Mouse (Mus musculus) NIH3T3 (cell line): ENCODE data around the gene Hapln2.
A peak's percentile ranks its signal among the peaks of the same experiment; 100 is the strongest.

ENCODE experiments used
- DNase-seq: peaks from one replicate; pipeline ENCODE4 v3.0.0-alpha.2; 2012; ENCODE audit warnings: low read depth

Gene Hapln2

DNA sequence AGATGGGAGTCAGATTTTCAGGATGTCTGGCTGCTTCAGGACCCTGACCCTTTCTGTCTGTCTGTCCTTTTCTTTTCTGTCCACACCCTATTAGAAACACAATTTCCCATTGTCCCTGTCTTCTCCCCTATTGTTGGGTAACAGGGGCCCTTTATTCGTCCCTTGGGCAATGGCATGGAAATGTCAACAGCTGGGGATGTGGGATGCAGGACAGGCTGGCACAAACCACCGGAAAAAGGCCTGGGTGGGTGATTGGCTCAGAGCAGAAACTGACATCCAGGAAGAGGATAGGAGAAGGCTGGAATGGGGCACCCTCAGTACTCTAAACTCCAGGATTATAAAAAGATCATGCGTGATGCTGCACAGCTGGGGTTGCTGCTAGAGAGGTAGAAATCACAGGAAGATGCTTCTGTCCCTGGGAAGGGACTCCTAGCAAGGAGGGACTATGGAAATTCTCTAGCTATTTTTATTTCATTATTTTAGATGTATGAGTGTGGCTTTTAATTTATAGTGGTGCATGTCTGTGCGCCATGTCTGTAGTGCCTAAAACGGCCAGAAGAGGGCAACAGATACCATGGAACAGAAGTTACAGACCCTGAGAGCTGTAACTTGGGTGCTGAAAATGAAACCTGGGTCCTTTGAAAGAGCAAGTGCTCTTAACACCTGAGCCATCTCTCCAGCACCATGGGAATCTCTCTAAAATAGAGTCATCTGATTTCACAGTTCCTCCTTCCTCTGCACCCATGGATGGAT lies at the start of gene Hapln2:
Gene Hapln2 (minus strand): TSS at position 150 of the 753 bp plus-strand sequence.
- DNase-seq = peak; percentile 54

DNA sequence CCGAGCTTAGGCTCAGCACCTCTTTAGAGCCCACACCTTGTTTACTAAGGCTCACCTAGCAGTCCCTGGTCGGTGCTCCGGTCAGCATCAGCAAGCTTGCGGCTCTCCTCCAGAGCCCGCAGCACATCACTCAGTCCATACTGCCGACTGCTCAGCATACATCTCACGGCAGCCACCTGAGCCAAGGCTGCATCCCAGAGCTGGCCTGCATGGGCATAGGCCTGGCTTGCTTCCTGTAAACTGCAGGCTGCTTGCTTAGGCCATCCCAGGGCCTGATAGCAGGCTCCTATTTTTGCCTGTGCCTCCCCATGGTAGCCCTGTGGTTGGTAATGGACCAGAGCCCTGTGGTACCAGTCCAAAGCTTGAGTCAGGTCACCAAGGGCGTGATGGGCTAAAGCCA lies 47.4 kb upstream of the Hapln2 start:
- DNase-seq = no peak

DNA sequence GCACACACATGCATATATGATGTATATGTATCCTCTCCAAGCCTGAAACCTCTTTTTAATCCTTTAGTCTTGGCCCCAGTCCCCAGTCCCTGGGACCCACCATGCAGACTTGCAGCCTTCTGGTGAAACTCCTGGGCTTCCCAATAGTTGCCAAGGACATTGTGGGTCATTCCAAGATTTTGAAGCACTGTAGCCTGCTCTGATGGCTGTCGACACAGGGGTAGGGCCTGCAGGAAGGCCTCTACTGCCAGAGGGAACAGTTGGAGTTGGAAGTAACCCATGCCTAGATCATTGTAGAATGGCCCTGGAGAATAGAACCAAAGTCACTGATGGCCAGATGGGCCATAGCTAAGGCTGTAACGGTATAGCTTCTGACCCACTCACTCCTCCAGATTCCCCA lies 47.0 kb upstream of the Hapln2 start:
- DNase-seq = no peak

DNA sequence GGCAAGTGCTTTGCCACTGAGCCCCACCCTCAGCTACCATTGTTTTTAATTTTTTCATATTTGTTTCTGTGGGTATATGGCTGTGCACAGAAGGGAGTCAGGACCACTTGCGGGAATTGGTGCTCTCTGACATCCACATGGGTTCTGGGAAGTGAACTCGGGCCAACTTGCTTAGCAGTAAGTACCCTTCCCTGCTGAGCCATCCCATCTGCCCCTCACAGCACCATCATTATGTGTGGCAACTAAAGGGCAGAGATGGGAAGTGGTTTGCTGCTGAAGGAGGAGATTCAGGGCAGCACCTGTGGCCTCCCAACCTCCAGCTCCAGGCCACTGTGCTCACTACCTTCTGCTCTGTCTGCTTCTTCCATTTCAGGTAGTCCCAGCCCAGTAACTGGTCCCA lies 46.2 kb upstream of the Hapln2 start:
- no peak for DNase-seq

DNA sequence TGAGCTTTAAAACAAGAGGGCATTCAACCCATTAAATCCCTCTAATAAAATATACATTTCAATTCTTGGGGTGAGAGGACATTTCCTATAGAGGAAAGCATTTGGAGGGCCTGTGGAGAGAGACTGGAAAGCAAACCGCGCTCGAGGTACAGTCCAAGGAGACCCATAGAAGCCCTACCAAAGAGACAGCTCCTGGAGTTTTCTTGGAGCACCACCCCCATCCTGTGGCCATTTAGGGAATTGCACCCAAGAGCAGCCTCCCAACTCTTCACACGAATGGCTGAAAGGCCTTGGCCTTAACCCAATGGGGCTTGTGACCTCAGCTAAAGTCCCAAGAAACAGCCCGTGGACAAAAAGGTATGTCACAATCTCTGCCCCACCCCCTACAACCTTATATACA lies 44.4 kb upstream of the Hapln2 start:
- DNase-seq = peak; percentile 93

DNA sequence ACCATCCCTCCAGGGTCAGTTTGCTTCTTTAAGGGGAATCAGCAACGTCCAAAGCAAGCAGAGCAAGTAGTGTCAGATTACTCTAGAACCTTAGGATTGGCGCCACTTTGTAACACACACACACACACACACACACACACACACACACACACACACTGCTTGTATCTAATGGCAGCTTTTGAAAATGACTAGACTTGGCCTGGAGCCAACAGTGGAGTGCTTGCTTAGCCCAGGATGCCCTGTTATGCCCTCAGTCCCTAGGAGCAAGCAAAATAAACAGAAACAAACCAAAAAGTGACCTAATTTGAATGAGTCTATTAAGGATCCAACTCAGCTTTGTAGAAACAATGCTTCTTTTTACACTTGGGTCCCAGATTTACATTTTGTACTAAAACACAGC lies 41.0 kb upstream of the Hapln2 start:
- peak; percentile 74 for DNase-seq

DNA sequence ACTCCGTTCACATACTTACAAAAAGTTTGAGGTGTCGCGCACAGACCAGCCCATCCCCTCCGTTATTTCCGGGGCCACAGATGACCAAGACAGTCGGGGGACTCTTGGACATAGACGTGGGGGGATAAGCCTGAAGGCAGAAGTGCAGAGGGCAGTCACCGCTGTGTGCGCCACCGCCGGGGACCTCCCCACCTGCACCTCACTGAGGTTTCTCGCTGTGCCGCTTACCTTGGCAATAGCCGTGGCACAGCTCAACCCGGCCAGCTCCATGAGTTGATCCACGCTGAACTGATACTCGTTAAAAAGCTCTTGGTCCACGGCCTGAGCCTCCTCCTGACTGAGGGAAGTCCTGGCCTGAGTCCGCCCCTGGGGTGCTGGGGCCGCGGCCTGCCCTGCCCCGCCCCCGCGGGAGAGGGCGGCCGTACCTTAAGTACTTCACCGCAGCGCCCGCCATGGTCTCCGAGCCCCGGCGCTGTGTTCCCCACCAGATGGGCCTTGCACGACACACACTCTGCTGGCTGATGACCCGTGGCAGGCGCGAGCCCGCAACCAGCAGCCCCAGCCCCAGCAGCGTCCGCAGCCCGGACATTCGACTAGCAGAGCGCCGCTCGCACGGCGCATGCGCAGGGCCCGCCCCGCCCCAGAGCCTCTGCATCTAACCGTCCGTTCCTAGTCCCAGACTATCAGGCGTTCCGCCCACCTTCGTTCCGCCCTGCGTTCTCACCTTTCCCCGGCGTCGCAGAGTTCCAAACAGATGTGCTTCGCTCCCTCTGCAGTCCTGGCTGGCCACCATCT lies 30.7 kb upstream of the Hapln2 start, which contains the start of gene Naxe:
Gene Naxe (minus strand): TSS at position 594 of the 795 bp plus-strand sequence.
- peak; percentile 97 for DNase-seq

DNA sequence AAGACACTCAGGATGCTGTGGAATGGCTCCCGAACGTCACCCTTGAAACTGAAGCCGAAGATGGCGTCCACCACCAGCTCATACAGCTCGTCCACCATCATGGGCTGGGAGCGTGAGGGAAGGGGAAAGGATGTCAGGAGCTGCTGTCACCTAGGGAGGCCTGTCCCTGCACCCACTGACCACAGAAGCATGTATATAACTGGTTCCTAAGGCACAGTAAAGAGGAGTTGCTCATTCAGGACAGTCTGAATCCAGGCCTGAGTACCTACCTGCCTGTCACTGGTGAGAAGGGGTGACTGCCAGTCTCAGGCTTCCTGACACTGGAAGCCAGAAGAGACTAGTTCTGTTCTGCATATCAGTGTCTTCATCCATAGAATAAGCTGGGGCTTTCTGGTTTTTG lies 29.6 kb upstream of the Hapln2 start:
- no peak for DNase-seq

DNA sequence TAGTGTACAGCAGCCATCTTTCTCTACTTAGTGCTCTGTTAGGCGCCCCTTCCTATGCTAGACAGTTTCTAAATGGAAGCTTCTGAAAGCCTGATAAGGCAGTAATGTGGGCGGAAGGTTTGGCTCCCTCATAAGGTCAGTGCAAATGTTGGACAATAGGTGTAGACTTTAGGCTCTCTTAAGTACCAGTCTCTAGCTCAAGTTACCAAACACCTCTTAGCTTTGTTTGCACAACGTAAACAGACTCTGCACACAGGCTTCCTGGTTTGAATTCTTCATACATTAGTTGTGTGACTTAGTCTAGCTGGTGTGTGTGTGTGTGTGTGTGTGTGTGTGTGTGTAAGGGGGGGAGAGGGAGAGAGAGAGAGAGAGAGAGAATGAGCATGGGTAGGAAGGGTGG lies 22.1 kb upstream of the Hapln2 start:
- no peak for DNase-seq

DNA sequence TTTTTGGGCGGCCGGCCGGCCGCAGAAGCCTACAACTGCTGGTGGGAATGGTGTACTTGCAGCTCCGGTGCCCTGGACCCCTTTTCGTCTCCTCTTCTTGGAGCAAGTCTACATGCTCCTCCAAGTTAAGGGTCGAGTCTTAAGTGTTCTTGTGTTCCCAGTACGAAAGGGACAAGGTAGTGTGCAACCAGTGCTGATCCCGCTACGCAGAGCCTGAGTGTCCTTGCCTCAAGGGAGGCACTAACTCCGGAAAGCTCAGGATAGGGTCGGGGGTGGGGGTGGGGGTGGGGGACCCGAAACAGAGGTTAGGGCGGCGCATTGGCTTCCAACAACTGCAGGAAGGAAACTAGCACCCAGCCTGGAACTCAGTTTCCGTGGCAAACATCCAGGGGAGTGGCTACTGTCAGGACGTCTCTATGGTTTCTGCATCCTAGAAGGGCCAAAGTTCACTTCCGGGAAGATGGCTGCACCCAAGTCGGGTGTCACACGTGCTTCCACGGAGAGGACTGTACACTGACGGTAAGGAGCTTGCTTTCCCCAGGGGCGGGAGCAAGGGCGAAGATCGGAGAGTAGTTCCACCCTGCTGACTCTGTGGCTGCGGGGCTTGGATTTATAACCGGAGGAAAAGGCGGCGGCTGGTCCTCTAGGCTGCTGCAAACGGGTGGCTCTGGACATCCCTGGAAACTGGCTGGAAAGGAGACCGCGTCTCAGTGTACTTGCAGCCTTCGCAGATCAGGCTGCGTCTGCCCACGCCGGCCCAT lies 15.5 kb upstream of the Hapln2 start, which contains the start of gene Gpatch4:
Gene Gpatch4 (plus strand): TSS at position 448 of the 761 bp plus-strand sequence.
- peak; percentile 97 for DNase-seq

DNA sequence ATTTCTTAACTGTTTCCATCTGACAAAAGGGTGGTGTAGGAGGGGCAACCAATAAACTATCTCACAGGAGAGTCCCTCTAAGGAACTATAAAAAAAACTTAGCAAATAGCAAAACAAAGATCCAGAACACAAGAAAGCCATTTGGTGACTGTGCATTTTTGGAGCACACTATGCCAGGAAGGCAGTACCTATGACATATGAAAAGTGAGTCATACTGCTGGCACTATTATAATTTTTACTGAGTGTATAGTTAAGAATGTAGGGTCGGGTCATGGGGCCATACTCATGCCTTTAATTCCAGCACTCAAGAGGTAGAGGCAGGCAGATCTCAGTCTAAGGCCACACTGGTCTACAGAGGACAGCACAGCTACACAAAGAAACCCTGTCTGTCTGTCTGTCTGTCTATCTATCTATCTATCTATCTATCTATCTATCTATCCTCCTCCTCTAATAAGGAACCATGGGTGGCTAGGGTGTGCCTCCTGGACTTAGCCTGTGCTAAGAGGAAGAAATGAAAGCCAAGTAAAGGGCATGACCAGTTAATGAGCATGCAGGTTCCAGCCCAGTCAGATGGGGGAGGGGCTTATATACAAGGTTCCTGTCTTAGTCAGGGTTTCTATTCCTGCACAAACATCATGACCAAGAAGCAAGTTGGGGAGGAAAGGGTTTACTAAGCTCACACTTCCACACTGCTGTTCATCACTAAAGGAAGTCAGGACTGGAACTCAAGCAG lies 8.3 kb upstream of the Hapln2 start:
- DNase-seq = peak; percentile 54

DNA sequence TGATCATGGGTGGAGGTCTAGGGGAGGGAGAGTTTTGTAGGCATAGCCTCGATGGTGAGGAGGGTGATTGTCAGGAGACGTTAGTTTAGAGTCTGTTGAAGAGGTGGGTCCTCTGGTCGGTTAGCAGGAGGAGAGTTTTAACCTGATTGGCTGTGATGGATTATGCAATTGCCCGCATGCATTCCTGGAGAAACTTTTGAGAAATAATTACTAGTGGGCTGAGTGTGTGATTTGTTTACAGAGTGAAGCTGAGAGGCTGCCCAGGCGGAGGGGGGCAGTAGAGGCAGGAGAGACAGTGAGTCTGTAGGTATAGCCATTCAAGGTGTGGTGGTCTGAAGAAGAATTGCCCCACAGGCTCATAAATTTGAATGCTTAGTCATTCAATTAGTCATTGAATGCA lies 6.1 kb upstream of the Hapln2 start:
- no peak for DNase-seq

DNA sequence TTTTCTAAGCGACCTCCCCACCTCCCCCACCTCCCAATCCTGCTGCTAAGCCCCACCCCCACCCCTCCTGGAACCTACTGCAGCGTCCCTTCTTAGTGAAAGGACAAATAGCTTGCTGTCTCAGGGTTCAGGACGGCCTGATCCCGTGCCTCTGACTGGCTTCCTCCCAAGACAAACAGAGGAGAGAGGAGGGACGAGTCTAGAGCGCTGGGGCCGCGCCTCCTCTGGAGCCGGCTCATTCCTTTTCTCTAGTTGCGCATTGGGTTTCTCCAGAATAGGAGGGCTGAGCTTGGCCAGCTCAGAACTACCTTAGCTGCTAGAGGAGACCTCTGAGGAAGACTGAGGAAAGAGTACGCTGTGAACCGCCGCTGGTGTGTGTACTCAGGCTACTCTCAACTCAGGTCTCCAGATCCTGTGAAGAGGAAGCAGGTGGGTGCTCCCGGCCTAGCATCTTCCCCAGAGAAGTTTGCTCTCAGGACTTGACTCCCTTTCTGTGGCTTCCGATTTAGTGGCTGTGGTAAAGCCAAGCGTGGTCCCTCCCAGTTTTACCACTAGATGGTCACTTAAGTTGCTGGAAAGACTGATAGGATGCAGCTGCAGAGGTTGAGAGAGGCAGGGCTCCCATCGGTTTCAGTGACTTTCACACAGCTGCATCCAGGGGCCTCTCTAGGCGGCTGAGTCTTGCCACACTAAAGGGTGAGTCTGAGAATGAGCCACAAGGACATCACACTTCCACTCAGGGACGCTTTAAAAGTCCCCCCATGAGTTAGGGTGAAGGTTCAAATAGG lies 3.4 kb upstream of the Hapln2 start:
- peak; percentile 63 for DNase-seq

DNA sequence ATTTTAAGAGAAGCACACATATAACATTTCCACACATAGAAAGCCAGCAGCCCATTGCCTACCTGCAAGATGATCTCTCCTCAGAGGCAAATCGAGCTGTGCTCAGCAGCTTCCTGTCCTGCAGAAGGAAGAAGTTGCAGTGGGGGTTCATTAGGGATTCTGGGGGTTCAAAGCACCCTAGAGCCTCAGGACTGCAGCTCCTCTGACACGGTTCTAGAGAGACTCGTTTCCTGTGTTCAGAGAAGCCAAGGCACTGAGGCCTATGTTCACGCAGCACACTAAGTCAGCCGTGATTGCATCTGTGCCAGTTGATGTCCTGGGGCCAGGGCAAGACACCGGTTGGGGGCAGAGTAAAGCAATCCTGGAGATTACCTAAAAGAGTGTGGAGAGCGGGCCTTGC lies 560 bp downstream of the Hapln2 start:
- DNase-seq = no peak

DNA sequence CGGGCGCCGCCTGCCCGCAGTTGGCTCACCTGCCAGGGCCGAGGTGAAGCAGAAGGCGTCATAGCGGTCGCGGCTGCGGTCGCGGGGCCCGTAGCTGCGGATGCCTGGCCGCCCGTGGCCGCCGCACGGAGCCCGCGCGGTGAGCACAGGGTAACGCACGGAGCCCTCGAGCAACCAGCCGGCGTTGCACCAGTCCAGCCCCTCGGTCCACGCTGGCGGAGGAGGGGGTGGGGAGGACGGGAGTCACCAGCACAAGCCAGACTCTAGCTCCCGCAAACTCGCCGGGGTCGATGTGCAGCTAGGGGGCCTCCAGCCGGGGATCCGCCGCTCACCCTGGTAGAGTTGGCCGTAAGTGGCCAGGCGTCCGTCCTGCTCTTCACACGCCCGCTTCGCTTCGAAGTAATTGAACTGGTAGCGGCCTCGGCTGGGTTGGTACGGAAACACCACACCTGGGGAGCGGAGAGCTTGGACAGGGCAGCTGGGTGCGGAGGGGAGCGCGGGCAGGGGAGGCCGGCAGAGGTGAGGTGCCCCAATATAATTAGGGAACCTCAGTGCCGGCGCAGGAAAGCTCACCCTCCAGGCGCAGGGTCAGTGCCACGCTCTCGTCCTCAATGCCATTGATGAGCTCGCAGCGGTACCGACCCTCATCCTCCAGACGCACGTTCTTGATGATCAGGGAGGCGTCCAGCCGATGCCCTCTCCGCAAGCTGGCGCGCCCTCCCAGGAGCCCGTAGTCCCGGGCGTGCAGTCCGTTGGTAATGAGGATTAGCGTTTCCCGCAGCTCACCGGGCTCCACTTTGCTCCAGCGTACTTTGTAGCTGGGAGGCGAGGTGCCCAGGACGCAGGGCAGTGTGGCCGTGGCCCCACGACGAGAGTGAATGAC lies 4.0 kb downstream of the Hapln2 start:
- no peak for DNase-seq

DNA sequence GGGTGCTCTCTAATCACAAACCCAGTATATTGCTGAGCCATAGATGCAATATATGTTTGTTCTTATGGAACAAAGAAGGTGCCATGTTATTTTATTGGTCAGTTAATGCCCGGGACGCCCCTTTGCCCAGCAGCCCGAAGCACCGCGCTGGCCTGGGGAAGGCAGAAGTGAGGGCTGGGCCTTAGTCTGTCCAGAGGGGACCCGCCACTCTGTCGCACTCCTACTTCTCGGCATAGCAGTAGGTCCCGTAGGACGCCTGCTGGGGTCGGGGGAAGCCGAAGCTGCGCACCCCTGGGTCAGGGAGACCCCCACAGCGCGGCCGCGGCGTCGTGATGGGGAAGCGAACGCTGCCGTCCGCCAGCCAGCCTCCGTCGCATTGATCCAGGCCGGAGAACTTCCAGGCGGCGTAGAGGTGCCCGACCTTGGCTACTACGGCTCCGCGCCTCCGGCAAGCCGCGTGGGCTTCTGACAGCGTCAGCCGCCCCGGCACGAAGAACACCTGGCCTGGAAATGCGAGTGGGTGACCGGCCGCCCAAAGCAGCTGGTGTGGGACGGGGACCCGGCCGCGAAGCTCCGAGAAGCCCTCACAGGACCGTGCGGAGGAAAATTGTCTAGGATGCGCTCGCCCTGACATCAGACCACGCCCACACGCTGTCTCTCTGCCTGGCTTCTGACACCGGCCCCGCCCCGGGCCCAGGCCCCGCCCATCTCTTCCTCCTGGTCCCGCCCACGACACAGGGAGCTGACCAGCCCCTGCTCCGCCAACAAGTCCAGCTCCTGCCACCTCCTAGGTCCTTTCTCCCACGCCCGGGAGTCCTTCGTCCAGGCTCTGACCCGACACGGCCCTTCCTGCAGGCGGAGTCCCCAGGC lies 4.8 kb downstream of the Hapln2 start:
- peak; percentile 17 for DNase-seq

DNA sequence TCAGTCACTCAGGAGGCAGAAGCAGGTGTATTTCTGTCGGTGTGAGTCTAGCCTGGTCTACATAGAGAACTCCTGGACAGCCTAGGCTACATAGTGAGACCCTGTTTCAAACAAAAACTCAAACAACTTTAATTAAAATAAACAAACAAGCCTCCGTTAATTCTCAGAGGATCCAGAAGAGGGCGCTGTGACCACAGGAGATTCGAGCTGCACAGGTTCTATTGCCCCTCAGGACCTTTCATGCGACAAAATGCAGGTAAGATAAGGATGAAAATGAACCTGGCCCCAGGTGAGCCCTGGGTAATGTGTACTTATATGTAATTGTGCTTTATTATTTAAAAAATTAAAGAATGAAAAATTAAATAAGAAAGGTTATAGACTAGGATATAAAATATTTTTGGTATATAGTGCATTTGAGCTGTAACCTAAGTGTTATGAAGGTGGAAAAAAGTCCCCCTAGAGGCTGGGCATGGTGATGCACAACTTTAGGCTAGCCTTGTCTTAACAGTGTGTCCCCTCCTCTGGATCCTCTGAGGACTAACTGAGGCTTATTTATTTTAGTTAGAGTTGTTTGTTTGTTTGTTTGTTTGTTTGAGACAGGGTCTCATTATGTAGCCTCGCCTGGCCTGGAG lies 16.6 kb downstream of the Hapln2 start:
- peak; percentile 61 for DNase-seq
